Mouse (Mus musculus) heart, embryonic 14.5 days (tissue): ENCODE results near the gene Plgrkt. TPM values are rescaled to one million over a fixed set of nuclear protein-coding genes. Genes with fewer than 3 reads are reported as not detected.

Experiments used
- ATAC-seq: fragments of 200-750 bp; cut with Nextera tagmentation; 2 replicates; pipeline ENCODE4 v1.8.0; 2017; ENCODE audit warnings: low read depth, moderate TSS enrichment; ENCODE audit not compliant: insufficient number of reproducible peaks, insufficient read depth, low FRiP score
- H3K27ac ChIP-seq, 2 experiments: fragments of 200-500 bp in 1 of 2; fragments of 300-500 bp in 1 of 2; sonication (generic) in 1 of 2; replicated peaks in 1 of 2; 2 replicates each; pipeline ENCODE4 v1.5.1; 2012 to 2014; ENCODE audit warnings: low read depth in 2 of 2, low read length in 2 of 2, control low read depth in 1 of 2, mild to moderate bottlenecking in 1 of 2, mixed read lengths in 1 of 2; ENCODE audit not compliant: control insufficient read depth in 1 of 2, insufficient read depth in 1 of 2
- H3K27me3 ChIP-seq: fragments of 300-500 bp; sonication (generic); 2 replicates; pipeline ENCODE4 v1.6.1; 2014; ENCODE audit warnings: mild to moderate bottlenecking, low read length, control low read depth; ENCODE audit not compliant: control insufficient read depth, insufficient read depth
- H3K36me3 ChIP-seq: fragments of 300-500 bp; sonication (generic); 2 replicates; pipeline ENCODE4 v1.6.1; 2014; ENCODE audit warnings: mild to moderate bottlenecking, control low read depth, low read length, mixed read lengths; ENCODE audit not compliant: control insufficient read depth, insufficient read depth
- H3K4me1 ChIP-seq, 2 experiments: fragments of 200-500 bp in 1 of 2; fragments of 300-500 bp in 1 of 2; sonication (generic) in 1 of 2; 2 replicates each; pipeline ENCODE4 v1.6.1; 2012 to 2014; ENCODE audit warnings: low read length in 2 of 2, control low read depth in 1 of 2, mixed read lengths in 1 of 2; ENCODE audit not compliant: control insufficient read depth in 2 of 2, insufficient read depth in 2 of 2
- H3K4me2 ChIP-seq: fragments of 300-500 bp; sonication (generic); 2 replicates; pipeline ENCODE4 v1.6.1; 2014; ENCODE audit warnings: mild to moderate bottlenecking, low read length
- H3K4me3 ChIP-seq, 2 experiments: fragments of 200-500 bp in 1 of 2; fragments of 300-500 bp in 1 of 2; sonication (generic) in 1 of 2; 2 replicates each; pipeline ENCODE4 v1.5.1; 2012 to 2014; ENCODE audit warnings: low read length in 2 of 2, mild to moderate bottlenecking in 2 of 2, control low read depth in 1 of 2, low read depth in 1 of 2, moderate library complexity in 1 of 2; ENCODE audit not compliant: control insufficient read depth in 1 of 2, insufficient read depth in 1 of 2
- H3K9ac ChIP-seq: fragments of 300-500 bp; sonication (generic); 2 replicates; pipeline ENCODE4 v1.6.1; 2014; ENCODE audit warnings: mild to moderate bottlenecking, low read length
- H3K9me3 ChIP-seq: fragments of 300-500 bp; sonication (generic); 2 replicates; pipeline ENCODE4 v1.6.1; 2016; ENCODE audit warnings: low read length, control low read depth; ENCODE audit not compliant: control insufficient read depth
- WGBS: fragments of 180-500 bp; shearing (Covaris S2); extraction: QIAGEN DNeasy Blood & Tissue Kit; methylation state at CpG from one replicate; pipeline ENCODE4 v1.1.7; 2014; 5-methylcytosine and 5-hydroxymethylcytosine counted together
- polyA plus RNA-seq: library from polyadenylated mRNA; unstranded; fragments of >200 nt; fragmentation: Nextera tagmentation; extraction: Ambion mirVana; gene quantifications from 2 replicates; pipeline ENCODE4 v1.2.1, GENCODE M21; 2014

The Plgrkt gene
- polyA plus RNA-seq, 1 experiment from 2014 or later, result 45.9 TPM

- Histone ChIP-seq H3K9me3 (no peaks in the 10 kb centered on the region), H3K9ac (no peak overlapping the region), H3K4me1 (no peaks in the 10 kb centered on the region), H3K4me3 (no peak overlapping the region), H3K27me3 (no peaks in the 10 kb centered on the region), H3K36me3 (no peaks in the 10 kb centered on the region), H3K4me2 (no peak overlapping the region), H3K27ac (no peak overlapping the region)
- ATAC-seq, result no peak
- WGBS, result 90% methylated on average over 5 of the region's 5 CpGs
Measured at GRCm38 (mm10) chr19:29383368-29383767, 16.2 kb upstream of the Plgrkt start.

GRCm38 (mm10) chr19:29379839-29380603 is 12.8 kb upstream of the Plgrkt start:
- Histone ChIP-seq H3K27me3 (no peaks in the 10 kb centered on the region), H3K4me1 (no peaks in the 10 kb centered on the region), H3K4me3 (no peak overlapping the region), H3K36me3 (no peaks in the 10 kb centered on the region), H3K4me2 (no peak overlapping the region), H3K9ac (no peak overlapping the region), H3K27ac (no peak overlapping the region), H3K9me3 (no peaks in the 10 kb centered on the region)
- 84% methylated on average over 14 of the region's 14 CpGs for WGBS
- ATAC-seq, result no peak

GRCm38 (mm10) chr19:29376382-29376781 is 9.2 kb upstream of the Plgrkt start:
- no peak overlapping the region for H3K27ac ChIP-seq
- H3K4me3 ChIP-seq, result no peak overlapping the region
- no peaks in the 10 kb centered on the region for H3K36me3 ChIP-seq
- H3K4me2 ChIP-seq, result no peak overlapping the region
- 70% methylated on average over 3 of the region's 3 CpGs for WGBS
- H3K9me3 ChIP-seq, result no peaks in the 10 kb centered on the region
- ATAC-seq, result no peak
- no peaks in the 10 kb centered on the region for H3K27me3 ChIP-seq
- no peak overlapping the region for H3K9ac ChIP-seq
- peaks cover 2 to 3% of the 10 kb centered on the region in 2 experiments; a peak in 3 of 4 replicates for H3K4me1 ChIP-seq

- no peak for ATAC-seq
- Histone ChIP-seq H3K4me2 (no peak overlapping the region), H3K9ac (no peak overlapping the region), H3K4me3 (no peak overlapping the region), H3K4me1 (peaks cover 2 to 3% of the 10 kb centered on the region in 2 experiments; a peak in 3 of 4 replicates), H3K27ac (no peak overlapping the region), H3K27me3 (no peaks in the 10 kb centered on the region), H3K36me3 (no peaks in the 10 kb centered on the region), H3K9me3 (no peaks in the 10 kb centered on the region)
- 86% methylated on average over 9 of the region's 9 CpGs for WGBS
Measured at GRCm38 (mm10) chr19:29374947-29375346, 7.8 kb upstream of the Plgrkt start.

- Histone ChIP-seq H3K4me2 (peak overlapping the region; percentile 58), H3K9me3 (no peaks in the 10 kb centered on the region), H3K27me3 (no peaks in the 10 kb centered on the region), H3K27ac (no peak overlapping the region), H3K9ac (peak overlapping the region; percentile 30; the same call in 1 of the 2 replicates), H3K4me3 (peak overlapping the region; percentile 11 to 25; a peak in 3 of 4 replicates), H3K36me3 (no peaks in the 10 kb centered on the region), H3K4me1 (peaks cover 2 to 3% of the 10 kb centered on the region in 2 experiments; a peak in 3 of 4 replicates)
- WGBS, result 47% methylated on average over 11 of the region's 11 CpGs
- ATAC-seq, result no peak
Measured at GRCm38 (mm10) chr19:29373438-29373837, 6.2 kb upstream of the Plgrkt start.

GRCm38 (mm10) chr19:29372621-29373020 is 5.4 kb upstream of the Plgrkt start:
- Histone ChIP-seq H3K4me1 (peaks cover 2 to 3% of the 10 kb centered on the region in 2 experiments; a peak in 3 of 4 replicates), H3K4me3 (no peak overlapping the region), H3K36me3 (no peaks in the 10 kb centered on the region), H3K27me3 (no peaks in the 10 kb centered on the region), H3K27ac (no peak overlapping the region), H3K9ac (no peak overlapping the region), H3K9me3 (no peaks in the 10 kb centered on the region), H3K4me2 (no peak overlapping the region)
- ATAC-seq, result no peak
- WGBS, result 86% methylated on average over 3 of the region's 3 CpGs

- H3K27ac ChIP-seq, result no peak overlapping the region
- ATAC-seq, result no peak
- H3K4me2 ChIP-seq, result peak overlapping the region; percentile 29
- peaks cover 3 to 4% of the 10 kb centered on the region in 2 experiments; a peak in 3 of 4 replicates for H3K4me1 ChIP-seq
- WGBS, result 66% methylated on average over 4 of the region's 4 CpGs
- no peaks in the 10 kb centered on the region for H3K27me3 ChIP-seq
- H3K36me3 ChIP-seq, result no peaks in the 10 kb centered on the region
- H3K4me3 ChIP-seq, result no peak overlapping the region
- H3K9me3 ChIP-seq, result no peaks in the 10 kb centered on the region
- no peak overlapping the region for H3K9ac ChIP-seq
Measured at GRCm38 (mm10) chr19:29372138-29372537, 4.9 kb upstream of the Plgrkt start.
